Mouse (Mus musculus): Measurements from ENCODE around the gene Ccdc120.

DNA sequence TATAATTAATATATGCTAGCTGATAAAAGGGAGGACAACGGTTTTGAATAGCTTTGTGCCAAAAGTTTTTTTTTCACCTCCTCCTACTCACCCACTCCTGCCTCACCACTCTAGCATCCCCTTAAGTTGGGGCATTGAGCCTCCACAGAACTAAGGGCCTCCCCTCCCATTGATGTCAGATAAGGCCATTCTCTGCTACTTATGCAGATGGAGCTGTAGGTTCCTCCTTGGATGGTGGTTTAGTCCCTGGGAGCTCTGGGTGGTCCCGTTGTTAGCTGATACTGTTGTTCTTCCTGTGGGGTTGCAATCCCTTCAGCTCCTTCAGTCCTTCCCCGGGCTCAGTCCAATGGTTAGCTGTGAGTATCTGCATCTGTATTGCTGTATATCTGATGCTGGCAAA is 28.6 kb upstream of the Ccdc120 start:
- TF ChIP-seq CTCF (IDR thresholded peaks at IDR 0.05; ENCODE audit: control insufficient read depth, insufficient read depth, insufficient replicate concordance, low read depth, low read length) (no peak), POLR2A (IDR thresholded peaks at IDR 0.05; ENCODE audit: control insufficient read depth, low read depth, low read length) (no peak)
